Mouse (Mus musculus): ENCODE data around the gene Tmem234. TPM values are rescaled to one million over a fixed set of nuclear protein-coding genes. Genes with fewer than 3 reads are reported as not detected.

Tmem234 gene
- total RNA-seq, 2 experiments from 2014 or later: 89.3 to 94.8 TPM

- Histone ChIP-seq H3K27ac (no peak overlapping the region), H3K4me3 (no peak overlapping the region)
- intact Hi-C loops (cut with DNase I): no loop called here
- TF ChIP-seq CTCF (IDR thresholded peaks at IDR 0.05): no peak
- DNase-seq (ENCODE audit: extremely low spot score in 1 of 2, low spot score in 2 of 2): no peak
Observed at GRCm38 (mm10) chr4:129617121-129617641, 16.7 kb downstream of the Tmem234 start.

DNA sequence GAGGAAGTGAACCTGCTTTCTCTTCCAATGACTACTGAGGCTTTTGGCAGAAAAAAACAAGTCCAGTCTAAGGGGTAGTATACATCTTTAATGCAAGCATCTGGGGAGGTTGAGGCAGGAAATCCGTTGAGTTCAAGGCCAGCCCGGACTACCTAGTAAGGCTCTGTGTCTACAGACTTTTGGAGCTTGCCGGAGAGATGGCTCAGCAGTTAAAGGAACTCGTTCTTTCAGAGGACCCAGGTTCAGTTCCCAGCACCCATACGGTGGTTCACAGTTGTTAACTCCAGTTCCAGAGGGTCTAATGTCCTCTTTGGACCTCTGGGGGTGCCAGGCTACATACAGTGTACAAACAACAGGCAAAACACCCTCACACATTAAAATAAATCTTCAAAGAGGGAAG is 17.6 kb downstream of the Tmem234 start:
- DNase-seq (ENCODE audit: extremely low spot score in 1 of 2, low spot score in 2 of 2): no peak
- Histone ChIP-seq H3K4me3 (peak overlapping the region; percentile 73), H3K27ac (peak overlapping the region; percentile 99)
- no peak for TF ChIP-seq CTCF (IDR thresholded peaks at IDR 0.05)
- intact Hi-C loops (cut with DNase I): no loop called here

GRCm38 (mm10) chr4:129618786-129619691 is 18.6 kb downstream of the Tmem234 start, which contains the start of gene Iqcc:
TSS of gene Iqcc (minus strand) at chr4:129619099.
- intact Hi-C loops (cut with DNase I): no loop called here
- Histone ChIP-seq H3K4me3 (peak within 1 kb of the TSS; percentile 73), H3K27ac (peak within 1 kb of the TSS; percentile 99)
- no peak for TF ChIP-seq CTCF (IDR thresholded peaks at IDR 0.05)
- DNase-seq (ENCODE audit: extremely low spot score in 1 of 2, low spot score in 2 of 2): peak; percentile 96 to 97

DNA sequence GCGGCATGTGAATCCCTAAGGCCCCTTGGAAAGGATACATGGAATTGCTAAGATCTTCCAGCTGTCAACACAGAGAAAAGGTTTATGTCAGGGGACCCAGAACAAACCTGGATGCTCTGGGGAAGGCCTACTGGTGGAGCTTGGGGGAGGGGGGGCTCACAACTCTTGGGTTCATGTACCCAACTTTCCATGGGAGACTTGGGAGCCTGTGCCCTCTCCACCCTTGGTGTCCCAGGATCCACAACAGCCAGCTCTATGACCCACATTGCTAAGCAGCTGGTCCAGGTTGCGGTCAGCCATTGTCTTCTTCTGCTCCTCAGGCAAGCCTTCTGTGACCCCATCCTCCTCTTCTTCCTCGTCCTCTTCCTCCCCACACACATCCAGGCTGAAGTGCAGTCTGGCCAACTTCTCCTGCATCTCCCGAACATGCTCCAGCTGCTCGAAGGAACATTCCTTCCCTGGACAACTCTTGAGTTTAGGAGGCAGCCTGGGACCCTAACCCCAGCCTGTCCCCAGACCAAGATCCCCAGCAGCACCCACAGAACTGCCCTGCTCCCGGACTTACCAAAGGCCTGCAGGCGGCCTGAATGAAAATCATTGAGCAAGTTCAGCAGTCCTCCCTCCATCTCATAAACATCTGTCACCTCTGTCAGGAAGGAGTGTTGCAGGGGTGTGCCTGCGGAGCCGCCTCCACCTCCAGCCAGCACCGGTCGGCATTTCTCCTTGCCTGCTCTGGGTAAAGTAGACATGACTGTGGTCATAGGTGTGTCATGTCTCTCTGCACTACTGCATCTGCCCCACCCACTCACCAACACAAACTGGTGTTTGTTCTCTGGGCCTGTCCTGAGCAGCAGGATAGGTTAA is 20.2 kb downstream of the Tmem234 start:
- DNase-seq (ENCODE audit: extremely low spot score in 1 of 2, low spot score in 2 of 2): no peak
- Histone ChIP-seq H3K4me3 (no peak overlapping the region; the same call in none of the 2 replicates), H3K27ac (peak overlapping the region; percentile 30)
- no peak for TF ChIP-seq CTCF (IDR thresholded peaks at IDR 0.05)
- intact Hi-C loops (cut with DNase I): no loop called here

GRCm38 (mm10) chr4:129621283-129621841 is 20.9 kb downstream of the Tmem234 start:
- intact Hi-C loops (cut with DNase I): no loop called here
- TF ChIP-seq CTCF (IDR thresholded peaks at IDR 0.05): no peak
- Histone ChIP-seq H3K27ac (peak overlapping the region; percentile 97), H3K4me3 (peak overlapping the region; percentile 80)
- no peak for DNase-seq (ENCODE audit: extremely low spot score in 1 of 2, low spot score in 2 of 2)

DNA sequence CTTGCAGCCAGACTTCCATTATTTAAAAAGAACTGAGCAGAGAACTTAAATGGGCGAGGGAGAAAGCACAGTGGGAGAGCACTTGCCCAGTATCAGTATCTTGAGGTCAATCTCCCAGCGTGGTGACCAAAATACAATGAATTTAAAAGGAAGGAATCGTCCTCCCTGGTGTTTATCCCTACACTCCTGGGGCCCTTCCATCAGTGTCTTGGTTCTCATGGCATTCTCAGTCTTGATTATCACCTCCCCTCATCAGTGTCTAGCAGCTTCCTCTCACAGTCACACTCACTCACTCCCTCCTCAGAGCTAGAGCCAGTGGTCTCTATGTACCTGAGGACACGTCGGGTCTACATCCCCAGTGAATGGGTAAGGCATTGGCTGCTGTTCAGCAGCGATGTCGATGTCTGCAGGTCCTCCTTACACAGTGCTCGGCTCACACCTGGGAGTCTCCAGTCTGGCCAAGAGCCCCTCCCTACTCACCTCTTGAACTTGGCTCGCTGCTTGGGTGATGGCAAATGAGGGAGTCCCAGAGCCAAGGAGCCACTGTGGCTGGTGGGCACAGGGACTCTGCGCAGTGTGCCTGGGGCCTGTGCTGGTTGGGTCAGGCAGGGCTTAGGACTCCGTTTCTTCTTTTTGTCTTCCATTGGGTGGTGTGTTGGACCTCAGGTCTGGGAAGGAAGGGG is 21.8 kb downstream of the Tmem234 start:
- intact Hi-C loops (cut with DNase I): no loop called here
- H3K27ac ChIP-seq: peak overlapping the region; percentile 97
- no peak; the same call in 1 of the 2 replicates for TF ChIP-seq CTCF (IDR thresholded peaks at IDR 0.05)
- peak overlapping the region; percentile 80 for H3K4me3 ChIP-seq
- no peak for DNase-seq (ENCODE audit: extremely low spot score in 1 of 2, low spot score in 2 of 2)

DNA sequence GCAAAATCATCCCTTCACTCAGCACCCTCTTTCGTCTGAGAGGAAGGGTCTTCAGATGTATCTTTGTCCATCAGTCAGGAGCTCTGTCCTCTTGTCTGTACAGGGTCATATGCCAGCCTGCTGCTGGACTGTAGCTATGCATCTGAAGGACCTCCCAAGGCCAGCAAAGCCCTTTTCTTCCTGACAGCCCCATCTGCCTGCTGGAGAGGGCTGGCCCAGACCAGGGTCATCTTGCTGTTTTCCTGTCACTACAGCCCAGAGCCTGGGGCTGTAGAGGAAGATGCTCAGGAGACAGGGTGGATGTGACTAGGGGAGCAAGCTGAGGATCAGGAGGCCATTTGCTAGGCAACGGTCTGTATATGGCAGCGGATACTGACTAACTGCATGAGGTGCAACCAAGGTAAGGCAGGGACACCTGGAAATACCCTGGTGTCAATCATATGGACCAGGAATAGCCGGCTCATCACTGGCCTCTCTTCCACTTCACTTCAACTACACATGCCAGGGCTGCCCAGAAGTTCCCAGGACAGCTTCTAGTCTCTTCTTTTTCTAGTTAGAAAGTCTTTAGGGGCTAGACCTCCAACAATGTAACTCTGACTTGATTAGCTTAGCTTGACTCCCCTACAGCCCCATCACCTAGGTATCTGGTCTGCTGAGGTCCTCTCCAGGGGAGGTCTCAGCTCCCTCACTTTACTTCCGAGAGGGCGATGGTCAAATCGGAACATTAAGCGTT is 22.5 kb downstream of the Tmem234 start:
- intact Hi-C loops (cut with DNase I): no loop called here

GRCm38 (mm10) chr4:129623681-129624091 is 23.2 kb downstream of the Tmem234 start, which contains the start of gene Ccdc28b:
TSS of gene Ccdc28b (minus strand) at chr4:129623947.
- H3K4me3 ChIP-seq: peak within 1 kb of the TSS; percentile 80
- peak; percentile 55 to 56 for DNase-seq (ENCODE audit: extremely low spot score in 1 of 2, low spot score in 2 of 2)
- TF ChIP-seq CTCF (IDR thresholded peaks at IDR 0.05): no peak
- intact Hi-C loops (cut with DNase I): loop anchor here (2.0 kb wide), 1 partner anchor 17 kb away; the partner anchor contains the start of gene Txlna
- peak within 1 kb of the TSS; percentile 97 for H3K27ac ChIP-seq

More for the DNA sequence above, 22.5 kb downstream of the Tmem234 start:
- peak overlapping the region; percentile 97 for H3K27ac ChIP-seq
- DNase-seq (ENCODE audit: extremely low spot score in 1 of 2, low spot score in 2 of 2): no peak
- H3K4me3 ChIP-seq: peak overlapping the region; percentile 80
- TF ChIP-seq CTCF (IDR thresholded peaks at IDR 0.05): no peak

DNA sequence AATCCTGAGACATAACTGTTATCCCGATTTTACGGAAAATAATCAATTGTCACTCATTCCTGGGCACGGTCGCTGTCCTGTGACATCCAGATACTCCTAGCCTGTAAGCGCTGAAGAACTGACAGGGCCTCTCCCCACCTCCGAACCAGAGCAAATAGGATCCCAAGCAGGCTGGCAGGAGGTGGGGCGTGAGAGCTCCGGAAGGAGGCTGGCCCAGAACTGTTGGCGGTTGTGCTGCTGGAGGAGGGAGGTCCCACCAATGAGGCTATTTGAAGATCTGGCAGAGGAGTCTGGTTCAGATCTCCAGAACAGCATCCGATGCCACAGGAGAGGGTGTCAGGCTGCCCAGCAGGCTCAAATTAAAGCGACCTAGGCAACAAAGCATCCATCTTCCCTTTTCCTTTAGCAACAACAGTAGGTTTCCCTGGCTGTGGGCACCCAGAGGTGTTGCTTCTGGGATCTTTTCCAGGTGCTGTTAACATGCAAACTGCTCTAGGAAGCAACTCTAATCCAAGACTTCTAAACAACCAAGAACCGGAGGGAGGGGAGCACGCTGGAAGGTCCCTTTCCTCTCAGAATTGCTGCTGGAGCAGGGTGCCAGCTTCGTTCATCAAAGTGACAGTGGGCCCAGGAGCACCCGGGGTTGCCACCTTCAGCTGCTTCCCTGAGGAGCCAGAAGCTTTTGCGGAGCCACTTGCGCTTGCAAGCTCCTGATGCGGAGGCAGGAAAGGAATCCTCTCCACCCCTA is 24.0 kb downstream of the Tmem234 start:
- peak overlapping the region; percentile 97 for H3K27ac ChIP-seq
- peak; percentile 82 to 86 for DNase-seq (ENCODE audit: extremely low spot score in 1 of 2, low spot score in 2 of 2)
- H3K4me3 ChIP-seq: peak overlapping the region; percentile 80
- intact Hi-C loops (cut with DNase I): loop anchor here (2.0 kb wide), 1 partner anchor 16 kb away; the partner anchor contains the start of gene Txlna
- TF ChIP-seq CTCF (IDR thresholded peaks at IDR 0.05): no peak

Data from left cerebral cortex, adult 2 months (tissue).